Mouse (Mus musculus): ENCODE data around the gene Nol9.

Nol9 gene

DNA sequence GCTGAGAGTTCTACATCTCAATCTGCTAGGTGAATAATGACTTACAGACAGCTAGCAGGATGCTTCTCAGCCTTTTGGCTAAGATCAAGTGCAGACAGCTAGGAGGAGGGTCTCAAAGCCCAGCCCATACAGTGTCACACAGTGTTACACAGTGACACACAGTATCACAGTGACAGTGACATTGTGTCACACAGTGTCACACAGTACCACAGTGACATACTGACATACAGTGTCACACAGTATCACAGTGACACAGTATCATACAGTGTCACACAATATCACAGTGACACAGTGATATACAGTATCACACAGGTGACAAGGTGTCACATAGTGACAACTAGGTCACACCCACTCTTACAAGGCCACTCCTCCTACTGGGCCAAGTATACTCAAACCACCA, 28.2 kb downstream of the Nol9 start:
- no peak for DNase-seq

DNA sequence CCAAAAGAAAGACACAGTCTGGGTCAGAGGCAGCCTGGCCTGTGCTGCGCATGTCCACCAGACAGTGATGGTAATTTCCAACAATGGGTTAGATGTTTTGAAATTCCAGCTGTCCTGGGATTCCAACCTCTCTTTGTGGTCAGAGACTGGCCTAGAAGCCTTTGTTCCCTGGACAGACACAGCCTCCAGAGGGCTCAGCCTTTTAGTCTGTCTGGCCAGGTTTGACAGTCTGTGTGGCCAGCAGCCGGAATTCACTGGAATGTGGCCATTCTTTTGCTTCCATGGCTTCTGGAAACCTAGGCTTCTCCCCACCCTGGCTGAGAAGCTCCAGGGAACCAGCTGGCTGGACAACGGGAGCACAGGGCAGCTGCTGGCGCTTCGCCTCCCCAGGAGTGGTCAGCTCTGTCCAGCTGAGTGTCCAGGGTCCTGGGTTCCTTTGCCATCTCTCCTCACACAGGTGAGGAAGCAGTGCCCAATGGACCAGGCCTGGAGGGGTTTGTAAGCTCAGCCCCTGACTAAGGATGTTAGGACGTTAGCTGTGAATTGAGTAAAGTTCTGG, 29.1 kb downstream of the Nol9 start:
- no peak for DNase-seq

DNA sequence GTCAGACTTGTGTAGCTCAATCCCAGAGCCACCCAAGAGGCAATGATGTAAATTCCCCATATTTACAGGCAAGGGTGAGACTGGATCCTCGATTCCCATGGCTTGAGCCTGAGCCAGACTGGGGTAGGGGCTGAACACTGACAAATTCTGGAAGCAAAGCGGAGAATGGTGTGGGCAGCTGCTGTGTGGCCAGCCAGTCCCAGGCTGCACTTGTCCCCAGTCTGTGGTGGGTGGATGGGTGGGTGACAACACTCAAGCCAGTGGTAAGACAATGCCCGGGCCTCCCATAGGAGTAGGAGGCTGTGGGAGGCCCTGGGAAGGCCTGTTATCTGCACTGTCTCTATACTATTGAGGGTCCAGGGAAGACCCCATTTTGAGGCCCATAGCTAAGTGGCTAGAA, 30.1 kb downstream of the Nol9 start:
- DNase-seq = no peak

DNA sequence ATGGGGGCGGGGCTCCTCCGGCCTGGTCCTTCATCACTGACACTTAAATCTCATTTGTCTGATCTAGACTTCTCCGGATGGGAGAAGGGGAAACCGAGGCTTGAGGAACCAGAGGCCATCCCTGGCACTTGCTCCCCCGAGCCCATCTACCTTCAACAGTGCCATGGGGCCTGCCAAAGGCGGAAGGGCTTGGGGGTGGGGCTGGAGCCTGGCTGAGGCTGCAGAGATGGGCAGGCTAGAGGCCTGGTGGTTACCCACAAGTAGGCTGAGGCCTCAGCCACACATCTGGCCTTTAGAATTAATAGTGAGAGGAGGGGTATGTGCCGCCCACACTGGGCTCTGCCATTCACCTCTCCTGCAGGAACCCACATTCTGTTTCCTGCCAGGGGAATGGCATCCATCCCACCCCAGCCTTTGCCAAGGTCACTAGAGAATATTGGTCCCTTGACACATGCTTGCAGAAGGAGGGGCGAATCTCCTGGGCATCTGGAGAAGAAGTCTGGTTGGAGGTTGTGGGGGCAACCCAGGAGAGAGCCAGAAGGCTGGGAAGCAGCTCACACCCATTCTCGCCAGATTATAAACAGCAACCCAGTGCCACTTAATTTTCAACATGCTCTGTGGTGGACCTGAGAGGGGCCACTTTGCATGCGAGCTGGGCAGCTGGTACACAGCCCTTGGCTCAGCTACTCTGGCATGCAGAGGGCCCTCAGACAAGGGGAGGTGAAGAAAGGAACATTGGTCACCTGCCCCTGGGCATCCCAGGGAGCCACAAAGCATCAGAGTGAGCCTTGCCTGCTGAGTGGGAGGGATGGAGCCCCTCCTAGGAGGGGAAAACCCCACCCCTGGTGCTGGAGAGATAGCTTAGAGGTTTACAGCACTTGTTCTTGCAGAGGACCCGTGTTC, 31.6 kb downstream of the Nol9 start:
- DNase-seq = no peak

DNA sequence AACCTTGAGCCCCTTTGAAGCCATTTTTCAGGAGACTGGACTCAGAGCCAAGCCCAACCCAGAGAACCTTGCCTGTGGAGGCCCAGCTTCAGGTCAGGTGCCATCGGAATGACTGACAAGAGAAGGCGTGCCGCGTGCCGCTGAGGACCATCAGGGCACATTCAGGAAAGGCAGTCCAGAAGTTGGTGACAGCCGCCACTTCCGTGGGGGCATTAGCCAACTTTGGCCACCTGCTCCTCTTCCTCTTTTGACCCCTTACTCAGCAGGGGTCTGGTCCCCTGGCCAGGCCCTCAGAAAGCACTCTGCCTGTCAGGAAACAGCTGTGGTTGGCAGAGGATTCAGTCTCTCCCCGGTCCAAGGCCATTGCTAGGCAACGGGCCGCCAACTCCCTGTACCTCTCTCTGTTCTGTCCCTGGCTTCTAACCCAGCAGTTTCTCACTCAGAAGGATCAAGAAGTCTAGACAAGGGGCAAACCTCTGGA, 33.0 kb downstream of the Nol9 start, which contains the start of gene Plekhg5:
Plekhg5 (plus strand) TSS at position 378 of the 481 bp plus-strand sequence.
- no peak for DNase-seq

DNA sequence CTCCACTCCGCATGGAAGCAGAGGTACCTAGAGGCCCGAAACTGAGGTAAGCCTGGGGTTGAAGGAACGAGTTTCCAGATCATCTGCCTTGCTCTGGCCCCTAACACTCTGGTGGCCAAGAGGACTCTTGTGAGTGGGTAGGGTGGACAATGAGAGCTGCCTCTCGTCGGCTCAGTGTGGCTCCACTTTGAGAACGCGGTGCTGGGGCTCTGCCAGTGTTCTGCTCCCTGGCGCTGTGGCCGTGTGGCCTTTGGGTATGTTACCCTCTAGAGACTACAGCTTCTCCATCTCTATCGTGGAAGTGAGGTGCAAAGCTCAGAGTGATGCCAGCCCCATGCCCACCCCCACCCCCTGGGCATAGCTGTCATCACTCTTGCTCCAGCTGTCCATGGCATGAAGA, 33.5 kb downstream of the Nol9 start:
- DNase-seq = no peak

DNA sequence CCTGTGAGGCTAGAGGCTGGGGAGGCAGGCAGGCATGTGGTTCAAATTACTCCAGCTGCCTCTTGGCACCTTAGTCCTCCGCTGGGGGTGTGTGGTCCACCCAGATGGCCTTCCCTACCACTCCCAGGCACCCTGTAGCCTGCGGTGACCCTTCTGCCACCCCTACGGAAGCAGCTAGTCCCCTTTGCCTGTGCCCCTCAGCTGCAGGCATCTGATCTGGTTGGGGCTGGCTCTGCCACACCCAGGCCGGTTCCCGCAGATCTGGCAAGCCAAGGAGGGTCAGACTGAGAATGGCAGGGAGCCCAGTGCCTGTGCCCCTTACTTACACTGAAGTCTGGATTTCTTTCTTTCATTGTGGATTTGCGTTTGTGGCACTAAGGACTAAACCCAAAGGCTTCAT, 34.6 kb downstream of the Nol9 start:
- no peak for DNase-seq

DNA sequence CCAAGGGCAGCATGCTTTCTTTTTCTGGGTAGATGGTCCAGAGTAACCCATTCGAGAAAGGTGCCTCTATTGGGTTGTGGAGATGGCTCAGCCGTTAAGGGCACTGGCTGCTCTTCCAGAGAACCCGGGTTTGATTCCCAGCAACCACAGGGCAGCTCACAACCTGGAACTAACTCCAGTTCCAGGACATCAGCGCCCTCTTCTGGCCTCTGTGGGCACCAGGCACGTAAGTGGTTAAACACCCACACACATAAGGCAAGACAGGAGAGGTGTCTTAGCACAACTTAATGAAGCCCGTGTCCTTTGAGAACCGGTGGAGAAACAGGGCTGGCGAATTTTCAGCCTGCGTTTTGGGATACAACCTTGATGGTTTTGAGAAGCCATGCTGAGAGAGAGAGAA, 35.4 kb downstream of the Nol9 start:
- no peak for DNase-seq

DNA sequence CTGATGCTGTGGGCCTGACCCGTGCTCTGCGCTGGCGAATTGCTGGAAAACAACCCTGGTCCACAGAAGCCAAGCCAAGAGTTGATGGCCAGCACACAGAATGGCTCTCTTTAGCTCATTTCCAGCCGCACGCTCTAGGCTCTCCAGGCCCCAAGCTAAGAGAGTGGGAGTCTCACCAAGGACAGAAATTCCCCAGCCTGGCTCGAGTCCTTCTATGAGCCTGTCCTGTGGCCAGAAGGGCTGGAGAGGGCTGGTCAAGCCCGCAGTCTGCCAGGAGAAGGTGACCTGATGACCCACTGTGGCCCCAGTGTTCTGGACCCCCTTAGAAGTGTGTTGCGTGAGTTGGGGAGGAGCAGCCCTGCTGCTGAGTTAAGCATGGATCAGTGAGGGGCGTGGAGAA, 38.1 kb downstream of the Nol9 start:
- DNase-seq = no peak

DNA sequence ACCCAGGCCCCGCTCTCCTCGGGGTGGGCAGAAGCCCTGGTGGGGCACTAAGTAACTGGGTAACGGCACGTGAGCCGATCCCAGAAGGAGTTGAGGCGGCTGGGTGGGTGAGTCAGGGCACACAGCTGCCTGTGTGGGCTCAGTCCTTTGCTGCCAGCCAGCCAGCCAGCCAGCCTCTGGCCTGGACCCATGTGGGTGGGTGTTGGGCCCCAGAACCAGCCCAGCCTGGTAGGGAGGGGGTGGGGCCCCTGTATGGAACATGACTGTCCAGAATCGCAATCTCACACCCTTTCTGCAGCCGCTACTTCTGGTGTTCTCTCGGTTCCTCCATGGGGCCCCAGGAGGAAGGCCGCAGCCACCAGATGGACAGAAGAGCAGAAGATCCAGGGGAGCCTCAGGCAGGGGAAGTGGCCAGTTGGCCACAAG, 39.0 kb downstream of the Nol9 start:
- no peak for DNase-seq

DNA sequence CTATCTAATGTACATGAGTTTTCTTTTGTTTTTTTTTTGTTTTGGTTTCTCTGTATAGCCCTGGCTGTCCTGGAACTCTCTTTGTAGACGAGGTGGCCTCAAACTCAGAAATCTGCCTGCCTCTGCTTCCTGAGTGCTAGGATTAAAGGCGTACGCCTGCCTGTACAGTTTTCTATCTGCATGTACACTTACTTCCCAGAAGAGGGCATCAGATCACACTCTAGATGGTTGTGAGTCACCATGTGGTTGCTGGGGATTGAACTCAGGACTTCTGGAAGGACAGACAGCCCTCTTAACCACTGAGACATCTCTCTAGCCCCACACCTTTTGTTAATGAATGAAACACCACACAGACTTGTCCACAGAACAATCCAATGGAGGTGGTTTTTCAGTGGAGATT, 40.1 kb downstream of the Nol9 start:
- no peak for DNase-seq

DNA sequence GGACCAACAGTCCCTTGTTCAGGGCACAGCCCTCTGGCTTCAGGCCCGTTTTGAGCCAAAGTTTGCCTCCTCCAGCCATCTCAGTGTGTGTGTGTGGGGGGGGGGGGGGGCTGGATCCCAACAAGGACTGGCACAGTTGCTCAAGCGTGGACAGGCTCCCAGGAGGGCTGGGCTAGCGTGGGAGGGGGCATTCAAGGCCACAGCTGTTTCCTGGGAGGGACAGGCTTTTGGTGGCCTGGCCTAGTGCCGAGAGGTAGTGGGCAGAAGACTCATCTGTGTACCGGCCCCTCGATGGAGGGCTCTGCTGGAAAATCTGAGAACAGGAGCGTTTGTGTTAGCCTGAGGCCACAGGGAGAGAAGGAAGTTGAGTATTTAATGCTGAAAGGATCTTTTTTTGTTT, 40.8 kb downstream of the Nol9 start:
- no peak for DNase-seq

DNA sequence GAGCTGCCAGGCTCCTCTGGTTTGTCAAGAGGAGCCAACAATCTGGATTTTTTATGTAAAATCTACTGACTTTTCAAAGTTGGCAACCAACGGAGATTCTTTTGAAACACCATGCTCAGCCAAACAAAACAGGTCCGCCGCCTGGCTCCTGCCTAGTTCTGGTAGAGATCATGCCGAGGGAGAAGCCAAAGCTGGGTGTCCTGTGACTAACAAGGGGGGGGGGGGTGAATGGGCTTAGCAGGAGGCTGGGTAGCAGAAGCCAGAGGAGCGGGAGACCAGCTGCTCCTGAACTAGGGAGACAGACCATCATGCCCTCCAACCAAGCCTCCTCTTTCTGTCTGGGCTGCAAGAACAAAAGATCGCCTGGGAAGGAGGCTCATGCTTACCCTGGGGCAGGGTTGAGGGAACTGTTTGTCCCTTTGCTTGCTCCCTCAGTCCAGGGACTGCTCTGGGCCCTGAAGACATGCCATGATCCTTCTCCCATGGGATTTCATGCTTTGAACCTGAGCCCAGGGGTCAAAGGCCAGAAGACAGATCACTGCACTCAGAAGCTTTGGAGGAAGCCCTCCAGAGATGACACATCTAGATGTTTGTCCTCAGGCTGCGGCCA, 44.6 kb downstream of the Nol9 start:
- no peak for DNase-seq

DNA sequence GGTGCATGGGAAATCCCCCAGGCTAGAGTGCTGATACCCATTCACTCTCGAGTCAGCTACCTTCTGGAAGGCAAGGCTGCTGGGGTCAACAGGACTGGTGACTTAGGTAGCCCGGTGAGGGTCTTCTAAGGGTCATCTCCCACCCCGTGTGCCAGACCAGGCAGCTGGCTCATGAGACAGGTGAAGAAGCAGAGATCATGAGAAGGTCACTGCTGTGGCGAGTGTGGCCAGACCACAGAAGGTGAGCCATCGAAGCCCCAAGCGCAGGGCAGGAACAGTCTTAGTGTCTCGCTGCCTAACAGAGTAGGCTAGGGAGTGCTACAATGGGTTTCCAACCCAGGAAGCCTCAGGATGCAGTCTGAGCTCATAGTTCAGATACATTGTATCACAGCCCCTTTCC, 45.5 kb downstream of the Nol9 start:
- no peak for DNase-seq

DNA sequence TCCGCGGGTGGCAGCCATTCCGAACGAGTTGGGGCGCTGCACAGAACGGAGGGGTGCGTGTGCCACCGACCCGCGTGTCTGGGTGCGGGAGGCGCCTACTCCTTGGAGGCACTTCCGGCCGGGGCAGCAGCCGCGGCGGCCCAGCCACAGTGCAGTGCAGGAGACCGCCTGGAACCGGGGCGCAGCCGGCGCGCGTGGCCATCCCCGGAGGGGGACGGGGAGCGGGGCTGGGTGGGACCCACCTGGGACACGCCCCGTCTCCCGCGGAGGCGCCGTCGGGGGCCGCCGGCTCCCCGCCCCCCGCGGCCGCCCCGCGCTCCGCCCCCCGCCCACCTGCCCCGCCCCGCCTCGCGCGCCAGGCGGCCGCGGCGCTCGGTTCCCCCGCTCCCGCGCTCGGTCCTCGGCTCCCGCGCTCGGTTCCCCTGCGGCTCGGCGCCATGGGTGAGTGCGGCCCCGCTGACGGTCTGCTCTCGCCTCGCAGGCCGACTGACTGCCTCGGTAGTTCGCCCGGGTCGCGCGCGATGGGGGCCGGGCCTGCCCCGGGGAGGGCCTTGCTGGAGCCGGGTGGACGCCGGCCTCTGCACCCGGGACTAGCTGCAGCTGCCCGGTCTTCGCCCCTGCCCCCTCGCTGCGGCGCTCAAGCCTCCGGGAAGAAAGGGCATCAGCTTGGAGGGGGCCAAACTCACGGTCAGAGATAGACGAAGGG, 47.5 kb downstream of the Nol9 start:
- no peak for DNase-seq

DNA sequence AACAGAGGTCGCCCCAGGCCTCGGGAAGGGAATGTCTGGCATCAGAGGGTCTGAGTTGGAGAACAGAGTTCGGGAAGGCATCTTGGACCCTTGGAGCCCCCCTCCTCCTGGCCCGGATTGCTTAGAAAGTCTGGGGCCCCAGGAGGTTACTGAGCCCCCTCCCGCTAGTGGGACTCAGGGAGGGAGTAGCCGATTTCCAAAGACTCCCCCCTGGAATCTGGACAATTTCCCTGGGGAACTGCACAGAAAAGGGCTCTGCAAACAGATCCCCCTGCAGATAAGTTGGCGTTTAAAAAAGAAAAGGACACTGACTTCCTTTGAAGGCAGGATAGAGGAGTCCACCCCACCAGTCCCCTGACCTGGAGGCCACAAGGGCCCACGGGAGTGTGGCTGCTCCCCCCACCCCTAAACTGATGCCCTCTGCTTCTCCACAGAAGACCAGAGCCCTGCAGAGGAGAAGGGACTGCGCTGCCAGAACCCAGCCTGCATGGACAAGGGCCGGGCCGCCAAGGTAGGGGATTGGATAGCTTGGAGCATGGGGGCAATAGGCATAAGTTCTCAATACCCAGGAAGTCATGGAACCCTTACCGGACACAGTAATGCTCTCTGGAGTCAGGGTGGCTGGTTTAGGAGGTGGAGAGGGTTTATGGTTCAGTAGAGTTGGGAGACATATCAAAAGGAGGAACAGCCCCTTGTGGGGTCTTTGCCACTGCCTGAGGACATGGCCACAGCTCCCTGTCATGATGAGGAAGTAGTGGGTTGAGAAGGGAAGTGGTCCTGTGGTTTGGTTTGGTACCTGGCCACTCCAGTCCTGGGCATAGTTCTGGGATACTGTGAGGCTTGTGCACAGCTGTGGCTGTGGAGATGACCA, 48.3 kb downstream of the Nol9 start:
- DNase-seq = no peak

DNA sequence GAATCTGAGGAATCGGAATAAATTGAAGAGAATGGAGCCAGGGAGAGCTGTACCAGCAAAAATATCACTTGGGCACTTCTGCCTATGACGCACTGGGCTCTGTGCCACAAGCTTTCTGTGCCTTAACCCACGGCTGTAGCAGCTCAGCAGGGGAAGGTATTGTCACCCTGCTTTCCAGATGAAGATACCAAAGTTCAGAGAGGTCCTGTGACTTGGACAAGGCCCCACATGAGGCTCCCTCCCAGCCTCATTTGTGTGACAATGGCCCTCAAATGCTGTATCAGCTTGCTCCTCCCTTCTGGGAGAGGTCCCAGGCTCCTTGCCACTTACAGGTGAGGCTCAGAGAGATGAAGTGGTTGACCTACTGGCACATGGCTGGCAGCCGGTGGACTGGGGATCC, 49.0 kb downstream of the Nol9 start:
- no peak for DNase-seq

DNA sequence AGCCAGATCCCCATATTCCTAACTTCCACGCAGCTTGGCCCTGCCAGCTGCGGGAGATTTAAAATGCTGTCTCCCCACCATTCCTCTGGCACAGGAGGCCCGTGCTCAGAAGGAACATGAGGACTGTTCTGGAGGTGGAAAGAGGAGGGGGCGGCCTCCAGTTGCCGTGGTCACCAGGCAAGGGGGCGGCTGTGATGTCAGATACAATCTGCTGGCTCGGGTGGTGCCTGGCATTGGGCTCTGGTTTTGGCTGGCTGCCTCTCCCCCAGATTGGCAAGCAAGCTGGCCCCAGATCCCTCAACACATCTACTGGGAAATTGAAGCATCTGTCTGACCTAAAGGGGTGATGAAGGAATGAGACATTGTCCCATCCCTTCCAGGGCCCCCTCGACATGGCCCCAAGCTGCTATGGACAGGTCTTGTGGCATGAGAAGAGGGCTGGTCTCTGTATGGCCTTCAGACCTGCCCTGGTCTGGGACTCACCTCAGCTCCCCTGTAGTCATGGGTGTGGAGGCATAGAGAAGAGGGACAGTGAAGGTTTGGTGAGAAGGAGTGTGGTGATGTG, 49.5 kb downstream of the Nol9 start:
- DNase-seq = no peak

DNA sequence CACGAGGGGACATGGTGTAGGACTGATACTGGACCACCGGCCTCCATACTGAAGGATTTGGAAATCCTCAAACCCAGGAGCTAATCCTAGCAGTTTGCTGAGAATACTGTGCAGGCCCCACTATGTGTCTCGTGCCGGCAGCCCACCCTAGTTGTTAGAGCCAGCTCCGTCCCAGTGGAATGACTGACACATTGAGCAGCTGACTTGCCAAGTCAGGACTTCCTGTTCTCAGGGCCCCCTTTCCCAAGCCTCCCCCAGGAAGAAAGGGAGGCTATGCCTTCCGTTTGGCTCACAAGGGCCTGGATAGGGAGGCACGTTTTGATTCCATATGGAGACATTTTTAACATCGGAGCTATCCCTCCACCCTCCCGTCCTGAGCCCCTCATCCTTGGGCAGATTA, 51.1 kb downstream of the Nol9 start:
- DNase-seq = no peak

DNA sequence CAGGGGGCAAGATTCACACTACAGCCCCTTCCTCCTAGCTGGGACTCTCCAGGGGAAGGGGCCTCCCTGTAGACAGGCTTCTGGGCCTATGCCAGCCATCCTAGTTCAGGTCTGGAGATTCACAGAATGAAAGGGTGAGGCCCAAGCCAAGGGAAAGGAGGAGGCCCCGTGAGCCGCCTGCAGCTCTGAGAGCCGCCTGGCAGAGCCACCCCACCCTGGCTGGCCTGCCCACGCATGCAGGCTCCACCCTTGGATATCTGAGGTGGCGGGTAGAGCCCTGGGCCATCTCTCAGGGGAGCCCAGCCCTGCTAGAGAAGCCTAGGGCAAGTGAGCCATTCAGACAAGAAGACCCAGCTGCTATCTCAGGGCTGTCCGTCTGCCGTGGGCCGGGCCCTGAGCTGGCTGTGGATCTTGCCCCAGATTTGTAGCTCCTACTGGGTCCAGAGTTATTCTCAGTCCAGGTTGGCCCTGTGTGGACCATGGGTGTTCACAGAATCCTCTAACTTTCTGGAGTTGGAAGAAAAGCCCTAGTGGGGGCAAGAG, 53.7 kb downstream of the Nol9 start:
- DNase-seq = no peak

DNA sequence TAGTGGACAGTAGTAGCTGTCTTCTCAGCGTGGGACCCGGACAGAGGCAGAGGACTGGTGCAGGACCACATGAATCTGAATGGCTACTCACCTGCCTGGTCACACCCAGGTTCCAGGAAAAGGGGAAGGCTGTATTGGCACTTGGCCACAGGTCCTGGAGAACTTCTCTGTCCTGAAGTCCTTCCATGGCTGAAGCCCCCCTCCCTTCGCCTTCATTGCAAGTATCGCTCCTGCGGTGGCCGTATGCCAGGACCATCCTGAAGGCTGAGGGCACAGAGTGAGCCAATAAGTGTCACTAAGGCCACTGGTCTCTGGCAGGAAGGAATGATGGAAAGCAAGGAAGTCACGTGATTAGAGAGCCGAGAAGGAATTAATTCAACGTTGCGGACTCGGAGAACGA, 55.1 kb downstream of the Nol9 start:
- no peak for DNase-seq
